Mouse (Mus musculus) stomach, postnatal 0 days (tissue): ENCODE measurements around the gene Cdh23.

Source experiments
- CTCF ChIP-seq: IDR thresholded peaks from 2 replicates; pipeline ENCODE4 v1.5.1; 2016; ENCODE audit warnings: antibody characterized with exemption, low read depth, mild to moderate bottlenecking, moderate library complexity
- EP300 ChIP-seq: optimal IDR thresholded peaks from 2 replicates; pipeline ENCODE3; 2016; ENCODE audit warnings: antibody characterized with exemption

DNA sequence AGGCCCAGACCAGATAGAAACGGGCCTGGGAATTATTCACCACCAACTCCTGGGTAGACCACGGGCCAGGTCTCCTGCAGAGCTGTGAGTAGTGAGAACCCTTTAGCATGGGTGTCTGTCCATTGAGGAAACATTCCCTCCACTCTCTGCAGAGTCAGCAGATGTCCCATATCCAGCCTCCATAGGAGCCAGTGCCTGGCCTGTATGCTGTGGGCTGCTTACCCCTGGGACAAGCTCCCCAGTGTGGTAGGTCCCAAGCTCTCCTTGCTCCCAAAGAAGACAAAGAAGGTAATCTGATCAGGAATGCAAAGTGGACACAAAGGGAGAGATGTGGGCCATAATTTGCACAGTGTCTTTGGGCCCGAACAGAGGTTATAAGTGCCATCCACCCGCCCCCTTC is 124.8 kb downstream of the Cdh23 start:
- TF ChIP-seq CTCF: no peak
- TF ChIP-seq EP300: no peak
